Mouse (Mus musculus): ENCODE results near the gene Rpl5. TPM values are rescaled to one million over a fixed set of nuclear protein-coding genes. Genes with fewer than 3 reads are reported as not detected.
"Not testable (repeated sequence)": the region's sequence is repeated elsewhere in the genome, so short reads cannot be mapped to it uniquely, and the experiment has no call there.

Rpl5 gene
- total RNA-seq, 2 experiments from 2014 or later = 147 to 148 TPM

- no peak for DNase-seq
- intact Hi-C loops (cut with DNase I) = no loop called here
Observed at GRCm38 (mm10) chr5:107896265-107896664, 4.0 kb upstream of the Rpl5 start.

- intact Hi-C loops (cut with DNase I) = loop anchor here (10.0 kb wide), 1 partner anchor 286 kb away; no protein-coding TSS in a partner anchor
- peak; percentile 8 for DNase-seq
Observed at GRCm38 (mm10) chr5:107901014-107901615, 813 bp downstream of the Rpl5 start.

GRCm38 (mm10) chr5:107904325-107904724 lies 4.0 kb downstream of the Rpl5 start:
- intact Hi-C loops (cut with DNase I) = loop anchor here (10.0 kb wide), 1 partner anchor 290 kb away; no protein-coding TSS in a partner anchor
- DNase-seq = no peak

- intact Hi-C loops (cut with DNase I) = loop anchor here (10.0 kb wide), 1 partner anchor 294 kb away; no protein-coding TSS in a partner anchor
- DNase-seq = no peak
Observed at GRCm38 (mm10) chr5:107908514-107909110, 8.3 kb downstream of the Rpl5 start.

- intact Hi-C loops (cut with DNase I) = loop anchor here (10.0 kb wide), 2 partner anchors 185 to 295 kb away; no protein-coding TSS in a partner anchor
Observed at GRCm38 (mm10) chr5:107909668-107910067, 9.4 kb downstream of the Rpl5 start.

GRCm38 (mm10) chr5:107910084-107910616 lies 9.8 kb downstream of the Rpl5 start:
- intact Hi-C loops (cut with DNase I) = loop anchor here (10.0 kb wide), 1 partner anchor 185 kb away; no protein-coding TSS in a partner anchor
- no peak for DNase-seq

More at GRCm38 (mm10) chr5:107909668-107910067, 9.4 kb downstream of the Rpl5 start:
- no peak for DNase-seq

GRCm38 (mm10) chr5:107911012-107911411 lies 10.7 kb downstream of the Rpl5 start:
- DNase-seq = no peak
- intact Hi-C loops (cut with DNase I) = loop anchor here (10.0 kb wide), 1 partner anchor 184 kb away; no protein-coding TSS in a partner anchor

- intact Hi-C loops (cut with DNase I) = loop anchor here (10.0 kb wide), 1 partner anchor 180 kb away; no protein-coding TSS in a partner anchor
Observed at GRCm38 (mm10) chr5:107915280-107915679, 15.0 kb downstream of the Rpl5 start.

GRCm38 (mm10) chr5:107921400-107922252 lies 21.3 kb downstream of the Rpl5 start:
- peak; percentile 11 for DNase-seq
- intact Hi-C loops (cut with DNase I) = loop anchor here (5.0 kb wide), 1 partner anchor 66 kb away; the partner anchor contains the start of gene Fam69a

More at GRCm38 (mm10) chr5:107915280-107915679, 15.0 kb downstream of the Rpl5 start:
- DNase-seq = no peak

GRCm38 (mm10) chr5:107922836-107923235 lies 22.5 kb downstream of the Rpl5 start:
- DNase-seq = no peak
- intact Hi-C loops (cut with DNase I) = loop anchor here (5.0 kb wide), 1 partner anchor 64 kb away; the partner anchor contains the start of gene Fam69a

- intact Hi-C loops (cut with DNase I) = loop anchor here (5.0 kb wide), 1 partner anchor 63 kb away; the partner anchor contains the start of gene Fam69a
- no peak for DNase-seq
Observed at GRCm38 (mm10) chr5:107924564-107924963, 24.3 kb downstream of the Rpl5 start.

GRCm38 (mm10) chr5:107926550-107927249 lies 26.4 kb downstream of the Rpl5 start:
- intact Hi-C loops (cut with DNase I) = no loop called here
- no peak for DNase-seq

GRCm38 (mm10) chr5:107932556-107932955 lies 32.3 kb downstream of the Rpl5 start:
- intact Hi-C loops (cut with DNase I) = no loop called here

GRCm38 (mm10) chr5:107933202-107933974 lies 33.1 kb downstream of the Rpl5 start:
- intact Hi-C loops (cut with DNase I) = no loop called here
- no peak for DNase-seq

More at GRCm38 (mm10) chr5:107932556-107932955, 32.3 kb downstream of the Rpl5 start:
- DNase-seq = peak; percentile 5

- DNase-seq = no peak
- intact Hi-C loops (cut with DNase I) = no loop called here
Observed at GRCm38 (mm10) chr5:107934770-107935543, 34.7 kb downstream of the Rpl5 start.

- intact Hi-C loops (cut with DNase I) = no loop called here
Observed at GRCm38 (mm10) chr5:107936625-107937389, 36.5 kb downstream of the Rpl5 start.

GRCm38 (mm10) chr5:107938483-107938882 lies 38.2 kb downstream of the Rpl5 start:
- DNase-seq; intact Hi-C loops (cut with DNase I): not testable (repeated sequence)

More at GRCm38 (mm10) chr5:107936625-107937389, 36.5 kb downstream of the Rpl5 start:
- DNase-seq = no peak
